Comparison of ENCODE assay signal across 21 mouse cellular contexts in genomic region chr9:121563276-121563675, GRCm38 (mm10).
"Had no signal": no experiment of that assay in that cellular context is flagged by ENCODE, and none has a peak within 500 bp of the region (broad histone marks: within the 10 kb centered on the region; RNA-seq: fewer than 3 reads in every experiment).

No protein-coding gene starts in this region.

- ATAC-seq: hindbrain, embryonic 16.5 days; hindbrain, postnatal 0 days; inflammation-experienced regulatory T-cells, adult 6 months; intestine, embryonic 15.5 days; intestine, embryonic 16.5 days; intestine, postnatal 0 days had no signal

- DNase-seq: heart, postnatal 10 days; heart, postnatal 36 days; heart, postnatal 4 days; kidney, adult 11 months; kidney, adult 18-20 months; kidney, adult 2 months; kidney, adult 8-10 months; kidney, adult 9 months; kidney, postnatal 10 days; kidney, postnatal 14 days; kidney, postnatal 25 days; kidney, postnatal 36 days; kidney, postnatal 4 days; layer of hippocampus, adult 9-11 months; layer of hippocampus, postnatal 36 days had no signal
